Mouse (Mus musculus) liver (tissue): ENCODE measurements at regions not wholly inside any gene's neighbourhood (a gene's known extent, or its start where the extent isn't known, plus 50 kb on each side); places are given as distances from the start of the nearest gene placed in this dataset.
A peak's percentile ranks its signal among the peaks of the same experiment; 100 is the strongest.
"Not testable (repeated sequence)": the region's sequence is repeated elsewhere in the genome, so short reads cannot be mapped to it uniquely, and the experiment has no call there.

Source experiments
- DNase-seq: peaks from one replicate; pipeline ENCODE4 v3.0.0-alpha.2; 2020; ENCODE audit warnings: mixed read lengths

- peak; percentile 63 for DNase-seq
Observed at GRCm38 (mm10) chr11:31615107-31615811, 56.4 kb downstream of the Bod1 start.

GRCm38 (mm10) chr11:31614394-31614713 is 57.3 kb downstream of the Bod1 start:
- DNase-seq, result no peak

- DNase-seq, result no peak
Observed at GRCm38 (mm10) chr11:31613688-31614393, 57.8 kb downstream of the Bod1 start.

GRCm38 (mm10) chr11:31608458-31608857 is 63.2 kb downstream of the Bod1 start:
- no peak for DNase-seq

GRCm38 (mm10) chr11:31601499-31601898 is 70.2 kb downstream of the Bod1 start:
- DNase-seq, result no peak

GRCm38 (mm10) chr11:31593604-31594003 is 78.1 kb downstream of the Bod1 start:
- DNase-seq, result no peak

- no peak for DNase-seq
Observed at GRCm38 (mm10) chr11:31592061-31592460, 79.6 kb downstream of the Bod1 start.

GRCm38 (mm10) chr11:31591037-31591554 is 80.6 kb downstream of the Bod1 start:
- DNase-seq, result no peak

GRCm38 (mm10) chr11:31574941-31575340 is 96.7 kb downstream of the Bod1 start:
- no peak for DNase-seq

- DNase-seq, result peak; percentile 10
Observed at GRCm38 (mm10) chr11:31564742-31565510, 106.8 kb downstream of the Bod1 start.

- no peak for DNase-seq
Observed at GRCm38 (mm10) chr11:31563826-31564741, 107.6 kb downstream of the Bod1 start.

GRCm38 (mm10) chr11:31562954-31563353 is 108.7 kb downstream of the Bod1 start:
- DNase-seq, result no peak

GRCm38 (mm10) chr11:31560775-31561174 is 110.9 kb downstream of the Bod1 start:
- DNase-seq, result no peak

- no peak for DNase-seq
Observed at GRCm38 (mm10) chr11:31555042-31555441, 116.6 kb downstream of the Bod1 start.

- DNase-seq, result no peak
Observed at GRCm38 (mm10) chr11:31551614-31552271, 119.9 kb downstream of the Bod1 start.

GRCm38 (mm10) chr11:31550747-31551613 is 120.7 kb downstream of the Bod1 start:
- no peak for DNase-seq

GRCm38 (mm10) chr11:31545514-31545913 is 126.2 kb downstream of the Bod1 start:
- not testable (repeated sequence) for DNase-seq

GRCm38 (mm10) chr11:31542635-31543219 is 129.0 kb downstream of the Bod1 start:
- no peak for DNase-seq

- DNase-seq, result no peak
Observed at GRCm38 (mm10) chr11:31541425-31541824, 130.3 kb downstream of the Bod1 start.

GRCm38 (mm10) chr11:31540816-31541215 is 130.9 kb downstream of the Bod1 start:
- no peak for DNase-seq
